Mouse (Mus musculus): ENCODE measurements around the gene Arpc1b.

The Arpc1b gene

GRCm38 (mm10) chr5:145165184-145165583 is 51.2 kb downstream of the Arpc1b start:
- no peak for DNase-seq (ENCODE audit: low read depth, low spot score)

GRCm38 (mm10) chr5:145166536-145167305 is 52.7 kb downstream of the Arpc1b start, which contains the start of the genes Ptcd1 and Cpsf4:
Gene Ptcd1 (minus strand): TSS chr5:145167108.
Gene Cpsf4 (plus strand): TSS chr5:145167213.
- peak; percentile 93 for DNase-seq (ENCODE audit: low read depth, low spot score)

GRCm38 (mm10) chr5:145167306-145167661 is 53.3 kb downstream of the Arpc1b start:
- no peak for DNase-seq (ENCODE audit: low read depth, low spot score)

GRCm38 (mm10) chr5:145178461-145178980 is 64.5 kb downstream of the Arpc1b start:
- no peak for DNase-seq (ENCODE audit: low read depth, low spot score)

All from retina, adult 2 months (tissue).